Mouse (Mus musculus): ENCODE data around the gene 4931422A03Rik.

GRCm38 (mm10) chr2:103956867-103957266 lies 71.3 kb downstream of the 4931422A03Rik start:
- TF ChIP-seq CTCF (IDR thresholded peaks at IDR 0.05; ENCODE audit: low read depth, low read length) (no peak), POLR2A (IDR thresholded peaks at IDR 0.05; ENCODE audit: extremely low read depth, insufficient read depth, low read length) (no peak)
